Mouse (Mus musculus): Measurements from ENCODE around the gene Camk2n1. TPM values are rescaled to one million over a fixed set of nuclear protein-coding genes. Genes with fewer than 3 reads are reported as not detected.

The Camk2n1 gene
- total and polyA plus RNA-seq, 3 experiments, result 0.10 TPM; not detected in 2

DNA sequence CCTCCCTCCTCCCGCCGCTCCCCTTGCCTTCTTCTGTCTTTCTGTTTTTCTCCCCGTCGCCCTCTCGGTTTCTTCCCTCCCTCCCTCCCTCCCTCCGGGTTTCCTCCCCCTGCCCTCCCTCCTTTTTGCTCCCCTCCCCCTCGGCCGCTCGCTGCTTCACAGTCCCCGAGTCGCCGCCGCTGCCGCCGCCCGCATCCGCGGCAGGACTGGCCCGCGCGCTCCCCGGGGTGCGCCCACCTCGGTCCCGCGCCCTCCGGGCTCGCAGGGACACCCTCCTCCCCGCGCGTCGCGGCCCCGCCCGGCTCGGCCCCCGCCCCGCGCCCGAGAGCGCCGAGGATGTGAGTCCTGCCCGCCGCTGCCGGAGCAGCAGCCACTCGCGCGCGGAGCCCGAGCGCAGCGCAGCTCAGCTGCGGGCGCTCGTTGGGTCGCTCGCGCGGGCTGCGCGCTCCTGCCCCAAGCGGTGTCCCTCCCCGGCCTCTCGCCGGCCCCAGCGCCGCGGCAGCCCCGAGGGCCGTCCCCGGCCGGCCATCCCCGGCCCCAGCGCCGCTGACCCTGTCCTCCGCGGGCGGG lies 542 bp downstream of the Camk2n1 start:
- TF ChIP-seq NELFE (IDR thresholded peaks at IDR 0.05; ENCODE audit: low read depth, low read length) (no peak), POLR2A (IDR thresholded peaks at IDR 0.05; ENCODE audit: control insufficient read depth in 1 of 2, insufficient read depth in 1 of 2, low read depth in 1 of 2, low read length in 2 of 2, poor library complexity in 1 of 2) (no peak), HCFC1 (IDR thresholded peaks at IDR 0.05; ENCODE audit: low read depth, low read length) (no peak), CTCF (IDR thresholded peaks at IDR 0.05 in 2 of 3, conservative IDR thresholded peaks at IDR 0.05 in 1 of 3; ENCODE audit: control insufficient read depth in 1 of 3, insufficient read depth in 1 of 3, low read depth in 2 of 3, low read length in 3 of 3, poor library complexity in 1 of 3, severe bottlenecking in 1 of 3) (no peak), EP300 (IDR thresholded peaks at IDR 0.05; ENCODE audit: low read depth in 1 of 2, low read length in 2 of 2) (no peak), ZC3H11A (IDR thresholded peaks at IDR 0.05; ENCODE audit: low read depth, low read length) (no peak), NRF1 (IDR thresholded peaks at IDR 0.05; ENCODE audit: insufficient read depth, low read depth, low read length, poor library complexity, severe bottlenecking) (no peak), ETS1 (IDR thresholded peaks at IDR 0.05; ENCODE audit: low read depth, low read length) (no peak)
- Histone ChIP-seq H3K9ac (ENCODE audit: control insufficient read depth, low read depth, low read length, poor library complexity, severe bottlenecking) (no peak overlapping the region), H3K4me3 (ENCODE audit: control insufficient read depth in 1 of 2, insufficient read depth in 1 of 2, low read depth in 2 of 2, low read length in 2 of 2) (no peak overlapping the region), H3K79me2 (ENCODE audit: control insufficient read depth, insufficient read depth, low read length, poor library complexity) (no peaks in the 10 kb centered on the region), H3K9me3 (replicated peaks; ENCODE audit: insufficient read depth, low read length) (no peaks in the 10 kb centered on the region), H3K27ac (ENCODE audit: control insufficient read depth, low read depth, low read length) (no peak overlapping the region), H3K4me1 (ENCODE audit: control insufficient read depth in 1 of 2, insufficient read depth in 2 of 2, low read length in 2 of 2) (no peaks in the 10 kb centered on the region), H3K27me3 (ENCODE audit: control insufficient read depth in 1 of 2, insufficient read depth in 2 of 2, low read length in 2 of 2) (no peaks in the 10 kb centered on the region), H3K36me3 (ENCODE audit: control insufficient read depth in 1 of 2, insufficient read depth in 2 of 2, low read length in 2 of 2) (no peaks in the 10 kb centered on the region)
- DNase-seq (ENCODE audit: low read depth, low spot score), result no peak

DNA sequence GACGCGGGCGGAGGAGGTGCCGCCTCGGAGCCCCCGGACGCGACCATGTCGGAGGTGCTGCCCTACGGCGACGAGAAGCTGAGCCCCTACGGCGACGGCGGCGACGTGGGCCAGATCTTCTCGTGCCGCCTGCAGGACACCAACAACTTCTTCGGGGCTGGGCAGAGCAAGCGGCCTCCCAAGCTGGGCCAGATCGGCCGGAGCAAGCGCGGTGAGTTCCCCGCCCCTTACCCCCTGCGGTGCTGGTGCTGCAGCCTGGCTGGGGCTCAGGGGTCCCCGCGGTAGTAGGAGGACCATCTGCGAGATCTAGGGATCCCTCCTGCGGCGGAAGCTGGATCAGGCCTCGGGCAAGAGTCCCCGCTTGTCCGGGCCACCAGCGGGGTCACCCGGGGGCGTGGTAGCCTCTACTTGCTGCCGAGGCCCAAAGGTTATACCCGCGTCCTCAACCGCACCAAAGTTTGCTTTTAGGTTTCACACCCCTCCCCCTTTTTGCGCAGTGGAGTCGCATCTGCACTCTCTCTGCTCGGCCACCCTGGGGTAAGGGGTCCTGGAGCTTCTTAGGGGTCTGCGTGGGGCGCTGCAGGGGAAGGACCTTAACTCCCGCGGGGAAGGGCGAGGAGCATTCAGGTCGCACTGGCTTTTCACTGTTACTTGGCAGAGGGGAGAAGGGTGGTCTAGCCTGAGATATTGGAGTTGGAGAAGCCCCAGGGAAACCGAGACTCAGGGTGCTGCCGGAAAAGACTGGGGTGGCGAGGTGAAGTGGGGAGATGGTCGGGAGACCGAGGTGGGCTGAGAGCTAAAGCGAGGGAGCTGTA lies 1.2 kb downstream of the Camk2n1 start:
- no peak overlapping the region for H3K27ac ChIP-seq (ENCODE audit: control insufficient read depth, low read depth, low read length)
- no peak overlapping the region for H3K4me3 ChIP-seq (ENCODE audit: control insufficient read depth in 1 of 2, insufficient read depth in 1 of 2, low read depth in 2 of 2, low read length in 2 of 2)
- no peak for DNase-seq (ENCODE audit: low read depth, low spot score)
- no peaks in the 10 kb centered on the region for H3K9me3 ChIP-seq (replicated peaks; ENCODE audit: insufficient read depth, low read length)
- no peaks in the 10 kb centered on the region for H3K79me2 ChIP-seq (ENCODE audit: control insufficient read depth, insufficient read depth, low read length, poor library complexity)
- TF ChIP-seq TAL1 (IDR thresholded peaks at IDR 0.05; ENCODE audit: low read length) (no peak), MAFK (IDR thresholded peaks at IDR 0.05; ENCODE audit: borderline replicate concordance, low read depth, low read length) (no peak), USF2 (IDR thresholded peaks at IDR 0.05; ENCODE audit: borderline replicate concordance in 1 of 2, insufficient read depth in 1 of 2, low read depth in 1 of 2, low read length in 2 of 2) (no peak), MXI1 (IDR thresholded peaks at IDR 0.05; ENCODE audit: low read depth, low read length) (no peak), MYB (IDR thresholded peaks at IDR 0.05; ENCODE audit: low read depth, low read length) (no peak), EP300 (IDR thresholded peaks at IDR 0.05; ENCODE audit: low read depth in 1 of 2, low read length in 2 of 2) (no peak), CTCF (IDR thresholded peaks at IDR 0.05 in 2 of 3, conservative IDR thresholded peaks at IDR 0.05 in 1 of 3; ENCODE audit: control insufficient read depth in 1 of 3, insufficient read depth in 1 of 3, low read depth in 2 of 3, low read length in 3 of 3, poor library complexity in 1 of 3, severe bottlenecking in 1 of 3) (no peak), MAX (IDR thresholded peaks at IDR 0.05; ENCODE audit: low read length) (no peak), TBP (IDR thresholded peaks at IDR 0.05; ENCODE audit: low read depth, low read length) (no peak)
- H3K36me3 ChIP-seq (ENCODE audit: control insufficient read depth in 1 of 2, insufficient read depth in 2 of 2, low read length in 2 of 2), result no peaks in the 10 kb centered on the region
- no peak overlapping the region for H3K9ac ChIP-seq (ENCODE audit: control insufficient read depth, low read depth, low read length, poor library complexity, severe bottlenecking)
- H3K27me3 ChIP-seq (ENCODE audit: control insufficient read depth in 1 of 2, insufficient read depth in 2 of 2, low read length in 2 of 2), result no peaks in the 10 kb centered on the region
- no peaks in the 10 kb centered on the region for H3K4me1 ChIP-seq (ENCODE audit: control insufficient read depth in 1 of 2, insufficient read depth in 2 of 2, low read length in 2 of 2)
